Mouse (Mus musculus) thymus, adult 2 months (tissue): Measurements from ENCODE around the gene Pfn1.

Experiments used
- CTCF ChIP-seq: fragments of 200-500 bp; IDR thresholded peaks from 2 replicates; pipeline ENCODE4 v1.5.1; 2012; ENCODE audit warnings: mild to moderate bottlenecking, control low read depth, low read length, moderate library complexity, borderline replicate concordance; ENCODE audit not compliant: control insufficient read depth, poor library complexity, insufficient read depth; ENCODE audit errors: extremely low read depth
- POLR2A ChIP-seq: fragments of 200-500 bp; IDR thresholded peaks from 2 replicates; pipeline ENCODE4 v1.6.1; 2012; ENCODE audit warnings: mild to moderate bottlenecking, low read length, control low read depth, moderate library complexity; ENCODE audit not compliant: control insufficient read depth, poor library complexity, insufficient read depth; ENCODE audit errors: extremely low read depth

DNA sequence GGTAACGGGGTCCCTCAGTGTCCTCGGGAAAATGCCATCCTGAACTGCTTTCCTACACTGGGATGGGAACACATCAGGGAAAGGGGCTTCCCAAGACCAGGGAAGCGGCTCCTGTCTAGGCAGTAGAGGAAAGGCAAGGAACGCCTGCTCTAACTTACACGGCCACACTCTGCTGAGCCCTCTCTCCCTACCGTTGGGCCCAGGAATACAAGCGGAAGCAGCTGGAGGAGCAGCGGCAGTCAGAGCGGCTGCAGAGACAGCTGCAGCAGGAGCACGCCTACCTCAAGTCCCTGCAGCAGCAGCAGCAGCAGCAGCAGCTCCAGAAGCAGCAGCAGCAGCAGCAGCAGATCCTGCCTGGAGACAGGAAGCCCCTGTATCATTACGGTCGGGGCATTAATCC, 47.7 kb downstream of the Pfn1 start:
- no peak for TF ChIP-seq CTCF
- TF ChIP-seq POLR2A: no peak
